Mouse (Mus musculus): Measurements from ENCODE around the gene Gm20604. TPM values are rescaled to one million over a fixed set of nuclear protein-coding genes. Genes with fewer than 3 reads are reported as not detected.

The Gm20604 gene
- total RNA-seq, 2 experiments from 2014 or later = 2.3 to 2.4 TPM

GRCm38 (mm10) chr12:102743589-102744574, 14.6 kb downstream of the Gm20604 start, which contains the start of the genes Moap1 and Tmem251:
Gene Moap1, minus strand, starts transcription at chr12:102743661.
Gene Tmem251, plus strand, starts transcription at chr12:102743762.
- intact Hi-C loops (cut with DNase I) = no loop called here
- DNase-seq = peak; percentile 78 to 79

- intact Hi-C loops (cut with DNase I) = no loop called here
- DNase-seq = peak in 1 of 2 experiments; percentile 28
Measured at GRCm38 (mm10) chr12:102743036-102743588, 15.4 kb downstream of the Gm20604 start.

- intact Hi-C loops (cut with DNase I) = no loop called here
Measured at GRCm38 (mm10) chr12:102742056-102742455, 16.4 kb downstream of the Gm20604 start.

GRCm38 (mm10) chr12:102740285-102740684, 18.2 kb downstream of the Gm20604 start:
- intact Hi-C loops (cut with DNase I) = loop anchor here (2.0 kb wide), 1 partner anchor 325 kb away; no protein-coding TSS in a partner anchor
- no peak for DNase-seq

More at GRCm38 (mm10) chr12:102742056-102742455, 16.4 kb downstream of the Gm20604 start:
- DNase-seq = no peak

- no peak for DNase-seq
- intact Hi-C loops (cut with DNase I) = no loop called here
Measured at GRCm38 (mm10) chr12:102739096-102739495, 19.4 kb downstream of the Gm20604 start.

- intact Hi-C loops (cut with DNase I) = no loop called here
- DNase-seq = peak; percentile 45 to 54
Measured at GRCm38 (mm10) chr12:102733381-102733780, 25.1 kb downstream of the Gm20604 start.

- no peak for DNase-seq
- intact Hi-C loops (cut with DNase I) = no loop called here
Measured at GRCm38 (mm10) chr12:102730798-102731619, 27.5 kb downstream of the Gm20604 start.

- intact Hi-C loops (cut with DNase I) = no loop called here
- DNase-seq = peak in 1 of 2 experiments; percentile 23
Measured at GRCm38 (mm10) chr12:102729855-102730797, 28.3 kb downstream of the Gm20604 start.

GRCm38 (mm10) chr12:102725761-102726175, 32.7 kb downstream of the Gm20604 start:
- intact Hi-C loops (cut with DNase I) = no loop called here

GRCm38 (mm10) chr12:102725146-102725545, 33.3 kb downstream of the Gm20604 start:
- DNase-seq = no peak
- intact Hi-C loops (cut with DNase I) = no loop called here

More at GRCm38 (mm10) chr12:102725761-102726175, 32.7 kb downstream of the Gm20604 start:
- no peak for DNase-seq

GRCm38 (mm10) chr12:102723861-102724260, 34.6 kb downstream of the Gm20604 start:
- intact Hi-C loops (cut with DNase I) = no loop called here
- DNase-seq = no peak

GRCm38 (mm10) chr12:102722966-102723365, 35.5 kb downstream of the Gm20604 start:
- no peak for DNase-seq
- intact Hi-C loops (cut with DNase I) = no loop called here

- no peak for DNase-seq
- intact Hi-C loops (cut with DNase I) = no loop called here
Measured at GRCm38 (mm10) chr12:102722451-102722850, 36.0 kb downstream of the Gm20604 start.

- no peak for DNase-seq
- intact Hi-C loops (cut with DNase I) = loop anchor here (5.0 kb wide), 2 partner anchors 192 to 217 kb away; no protein-coding TSS in a partner anchor
Measured at GRCm38 (mm10) chr12:102719552-102720315, 38.7 kb downstream of the Gm20604 start.

GRCm38 (mm10) chr12:102714654-102715395, 43.6 kb downstream of the Gm20604 start:
- intact Hi-C loops (cut with DNase I) = loop anchor here (5.0 kb wide), 2 partner anchors 188 to 213 kb away; no protein-coding TSS in a partner anchor
- no peak for DNase-seq

GRCm38 (mm10) chr12:102714116-102714515, 44.4 kb downstream of the Gm20604 start:
- DNase-seq = no peak
- intact Hi-C loops (cut with DNase I) = no loop called here

- intact Hi-C loops (cut with DNase I) = no loop called here
- no peak for DNase-seq
Measured at GRCm38 (mm10) chr12:102713153-102713865, 45.2 kb downstream of the Gm20604 start.
